Mouse (Mus musculus) adrenal gland (tissue): Measurements from ENCODE around the gene Ankrd11.

Experiments
- intact Hi-C: fragments of 180-260 bp; cut with DNase I; formaldehyde crosslinking; loops from one replicate; pipeline ENCODE4 v1.15.1; 2025

Ankrd11 gene

DNA sequence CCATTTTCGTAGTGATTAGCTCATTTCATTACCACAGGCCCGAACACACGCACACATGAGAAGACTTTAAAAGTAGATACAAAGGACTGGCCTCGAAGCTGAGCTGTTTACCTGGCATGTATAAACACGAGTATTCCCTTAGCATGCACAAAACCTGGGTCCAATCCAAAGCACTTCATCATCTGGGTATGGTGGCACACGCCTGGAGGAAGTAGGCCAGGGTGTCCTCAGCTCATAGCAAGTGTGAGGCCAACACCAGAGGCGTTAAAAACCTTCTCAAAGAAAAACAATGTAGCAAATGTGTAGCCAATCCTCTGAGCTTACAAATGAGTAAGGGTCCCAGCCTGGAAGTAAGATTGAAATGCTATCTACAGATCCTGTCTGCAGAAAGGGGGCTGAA, 27.6 kb downstream of the Ankrd11 start:
- intact Hi-C loops: no loop called here

- intact Hi-C loops: no loop called here
Observed at GRCm38 (mm10) chr8:123011321-123011720, 30.8 kb downstream of the Ankrd11 start.

DNA sequence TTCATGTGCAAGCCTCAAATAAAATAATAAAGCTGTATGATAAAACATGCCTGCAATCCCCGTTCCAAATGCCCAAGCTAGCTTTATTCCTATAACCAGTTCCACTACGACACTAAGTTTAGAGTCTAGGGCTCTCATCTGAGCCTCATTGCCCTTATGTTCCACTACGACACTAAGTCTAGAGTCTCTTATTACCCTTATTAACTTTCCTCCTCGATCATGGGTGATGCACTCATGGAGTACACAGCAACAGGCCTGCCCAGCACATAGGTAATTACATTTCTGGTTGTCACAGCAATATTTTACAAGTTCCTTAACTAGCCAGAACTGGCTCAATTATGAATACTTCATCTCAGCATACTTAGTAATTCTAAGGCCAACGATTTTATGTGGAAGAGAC, 36.3 kb downstream of the Ankrd11 start:
- intact Hi-C loops: no loop called here

GRCm38 (mm10) chr8:123005328-123005727, 36.7 kb downstream of the Ankrd11 start:
- intact Hi-C loops: no loop called here

- intact Hi-C loops: no loop called here
Observed at GRCm38 (mm10) chr8:123004033-123004922, 37.8 kb downstream of the Ankrd11 start.

GRCm38 (mm10) chr8:123000311-123000710, 41.8 kb downstream of the Ankrd11 start:
- intact Hi-C loops: no loop called here

DNA sequence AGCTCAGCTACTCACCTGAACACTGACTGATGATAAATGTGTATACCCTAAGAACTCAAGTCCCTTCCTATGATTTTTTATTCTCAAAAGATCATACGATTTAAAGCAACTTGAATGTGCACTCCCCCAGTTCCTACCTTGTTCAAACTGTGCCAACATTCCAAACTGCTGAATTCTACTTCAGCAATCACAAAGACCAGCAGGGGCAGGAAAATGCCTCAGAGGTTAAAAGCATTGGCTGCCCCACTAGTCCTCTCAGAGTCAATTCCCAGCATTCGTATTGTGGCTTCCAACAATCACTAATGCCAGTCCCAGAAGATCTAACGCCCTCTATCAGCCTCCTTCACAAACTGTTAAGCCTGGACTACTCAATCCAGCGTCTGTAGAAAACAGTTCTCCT, 44.1 kb downstream of the Ankrd11 start:
- intact Hi-C loops: no loop called here

GRCm38 (mm10) chr8:122993740-122994139, 48.3 kb downstream of the Ankrd11 start:
- intact Hi-C loops: no loop called here

DNA sequence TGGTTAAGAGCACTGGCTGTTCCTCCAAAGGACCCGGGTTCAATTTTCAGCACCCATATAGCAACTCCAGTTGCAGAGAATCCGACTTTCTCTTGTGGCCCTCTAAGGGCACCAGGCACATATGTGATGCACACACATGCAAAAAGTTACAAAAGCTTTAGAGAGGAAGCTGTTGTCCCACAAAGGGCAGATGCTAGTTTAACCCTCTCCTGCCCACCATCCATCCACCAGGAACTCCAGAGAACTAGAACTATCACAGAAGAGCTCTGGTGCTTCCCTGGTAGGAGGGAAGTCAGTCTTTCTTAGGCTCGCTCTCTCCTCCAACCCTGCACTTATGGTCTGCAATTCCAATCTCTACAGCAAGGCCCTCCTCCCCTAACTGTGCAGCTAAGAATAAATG, 49.0 kb downstream of the Ankrd11 start:
- intact Hi-C loops: no loop called here

DNA sequence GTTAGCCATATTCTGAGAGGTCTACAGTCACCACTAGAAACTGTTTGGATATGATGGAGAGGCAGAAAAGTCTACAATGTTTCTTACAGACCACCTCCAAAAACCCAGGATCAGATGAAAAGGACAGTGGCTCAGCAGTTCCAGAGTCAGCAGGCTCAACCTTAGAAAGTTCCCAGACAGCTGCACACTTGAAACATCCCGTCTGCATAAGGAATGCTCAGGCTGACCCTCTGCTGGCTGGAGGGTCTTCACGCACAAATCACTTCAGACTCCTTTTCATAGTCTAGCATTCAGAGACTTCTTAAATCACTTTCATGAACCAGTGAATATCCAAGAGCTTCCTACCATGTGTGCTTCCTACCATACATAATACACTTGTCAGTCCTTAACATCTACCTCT, 49.8 kb downstream of the Ankrd11 start:
- intact Hi-C loops: no loop called here

DNA sequence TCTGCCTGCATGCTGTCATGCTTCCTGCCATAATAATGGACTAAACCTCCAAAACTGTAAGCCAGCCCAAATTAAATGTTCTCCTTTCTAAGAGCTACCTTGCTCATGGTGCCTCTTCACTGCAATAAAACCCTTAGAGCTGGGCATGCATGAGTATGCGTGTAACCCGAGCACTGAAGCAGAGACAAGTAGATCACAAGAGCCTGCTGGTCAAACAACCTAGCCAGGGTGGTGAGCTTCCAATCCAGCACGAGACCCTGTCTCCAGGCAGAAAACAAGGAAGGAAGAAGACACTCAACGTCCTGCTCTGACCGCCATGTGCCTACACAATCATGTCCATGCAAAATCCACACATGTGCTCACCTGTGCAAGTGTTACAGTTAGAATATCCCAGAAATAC, 50.7 kb downstream of the Ankrd11 start:
- intact Hi-C loops: no loop called here

- intact Hi-C loops: loop anchor here (5.0 kb wide), 1 partner anchor 47 kb away; no protein-coding TSS in a partner anchor
Observed at GRCm38 (mm10) chr8:122989976-122990375, 52.1 kb downstream of the Ankrd11 start.

DNA sequence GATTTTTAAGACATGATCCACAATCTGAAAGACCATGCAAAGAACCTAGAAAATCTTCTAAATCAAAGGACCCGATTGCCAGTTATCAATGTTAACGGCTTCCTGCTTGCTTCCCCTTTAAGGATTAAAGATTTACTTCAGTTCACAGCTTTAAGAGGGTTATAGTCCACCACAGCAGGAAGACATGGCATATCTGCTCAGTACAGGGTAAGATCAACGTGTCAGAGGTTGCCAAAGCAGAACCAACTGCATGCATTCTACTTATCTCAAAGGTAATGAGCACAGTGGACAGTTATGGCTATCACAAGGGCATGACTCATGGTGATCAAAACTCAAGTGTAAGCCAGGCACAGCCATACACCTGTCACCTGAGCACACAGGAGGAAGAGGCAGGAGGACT, 53.1 kb downstream of the Ankrd11 start:
- intact Hi-C loops: loop anchor here (5.0 kb wide), 1 partner anchor 48 kb away; no protein-coding TSS in a partner anchor

- intact Hi-C loops: loop anchor here (5.0 kb wide), 1 partner anchor 50 kb away; no protein-coding TSS in a partner anchor
Observed at GRCm38 (mm10) chr8:122987255-122987654, 54.8 kb downstream of the Ankrd11 start.

GRCm38 (mm10) chr8:122986501-122987184, 55.4 kb downstream of the Ankrd11 start:
- intact Hi-C loops: loop anchor here (5.0 kb wide), 1 partner anchor 51 kb away; no protein-coding TSS in a partner anchor

GRCm38 (mm10) chr8:122984175-122984574, 57.9 kb downstream of the Ankrd11 start:
- intact Hi-C loops: no loop called here

GRCm38 (mm10) chr8:122983178-122983942, 58.7 kb downstream of the Ankrd11 start:
- intact Hi-C loops: no loop called here

DNA sequence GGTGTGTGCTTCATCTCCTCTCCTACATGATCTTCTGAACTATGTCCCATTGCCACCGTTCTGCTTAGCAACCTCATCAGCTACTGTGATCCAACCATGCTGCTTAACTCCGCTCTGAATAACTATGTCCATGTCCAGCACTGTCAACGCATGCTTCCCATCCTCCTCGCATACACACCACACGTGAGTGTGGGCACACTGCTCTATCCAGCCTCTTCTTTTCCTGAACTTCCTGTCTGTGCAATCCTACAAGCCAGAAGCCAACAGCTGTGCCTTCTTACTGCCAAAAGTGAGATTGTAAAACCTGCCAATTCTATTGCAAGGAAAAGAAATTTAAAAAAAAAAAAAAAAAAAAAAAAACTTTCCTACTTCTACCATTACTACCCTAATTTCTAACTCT, 60.4 kb downstream of the Ankrd11 start:
- intact Hi-C loops: no loop called here

- intact Hi-C loops: no loop called here
Observed at GRCm38 (mm10) chr8:122979865-122980509, 62.1 kb downstream of the Ankrd11 start.

DNA sequence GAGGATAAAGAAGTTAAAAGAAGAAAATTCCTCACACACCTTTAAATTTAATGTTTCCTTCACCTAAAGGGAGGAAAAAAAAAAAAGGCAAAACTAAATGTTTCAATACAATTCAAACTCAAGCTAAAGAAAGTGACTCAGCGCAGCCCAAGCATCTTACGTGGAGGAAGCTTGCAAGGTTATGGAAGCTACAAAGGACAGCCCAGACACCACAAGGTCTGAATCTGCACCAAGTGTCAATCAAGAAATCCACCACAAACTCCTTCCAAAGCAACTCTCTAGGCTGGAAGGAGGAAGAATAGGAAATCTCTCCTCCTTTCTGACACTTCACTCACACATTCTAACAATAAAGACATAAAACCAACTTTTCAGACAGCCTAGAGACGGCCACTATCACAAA, 62.7 kb downstream of the Ankrd11 start:
- intact Hi-C loops: no loop called here

DNA sequence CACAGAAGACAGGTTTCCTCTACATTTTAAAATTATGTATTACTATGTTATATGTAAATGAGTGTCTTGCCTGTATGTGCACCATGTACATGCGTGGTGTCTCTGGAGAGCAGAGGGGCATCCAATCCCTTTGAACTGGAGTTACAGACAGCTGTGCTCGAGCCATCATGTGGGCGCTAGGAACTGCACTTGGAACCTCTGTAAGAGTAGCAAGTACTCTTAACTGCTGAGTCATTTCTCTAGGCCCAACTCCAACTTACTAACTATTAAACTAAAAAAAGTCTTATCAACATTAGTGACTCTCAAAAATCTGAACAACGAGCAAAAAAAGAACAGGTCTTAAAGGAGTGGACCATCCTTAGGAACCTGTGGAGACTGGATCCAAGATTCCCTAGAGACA, 66.0 kb downstream of the Ankrd11 start:
- intact Hi-C loops: no loop called here
